Mouse (Mus musculus) neural tube, embryonic 15.5 days (tissue): ENCODE data around the gene Etnk2. TPM values are rescaled to one million over a fixed set of nuclear protein-coding genes. Genes with fewer than 3 reads are reported as not detected.

Experiments used
- ATAC-seq: fragments of 200-750 bp; cut with Nextera tagmentation; 2 replicates; pipeline ENCODE4 v1.8.0; 2017; ENCODE audit warnings: mild to moderate bottlenecking, moderate TSS enrichment, moderate library complexity; ENCODE audit not compliant: low FRiP score
- H3K27ac ChIP-seq: fragments of 300-500 bp; sonication (generic); replicated peaks from 2 replicates; pipeline ENCODE4 v1.5.1; 2015; ENCODE audit warnings: mild to moderate bottlenecking, inconsistent platforms
- H3K27me3 ChIP-seq: fragments of 300-500 bp; sonication (generic); replicated peaks from 2 replicates; pipeline ENCODE4 v1.6.1; 2015; ENCODE audit warnings: inconsistent platforms
- H3K36me3 ChIP-seq: fragments of 300-500 bp; sonication (generic); 2 replicates; pipeline ENCODE4 v1.6.1; 2015; ENCODE audit warnings: inconsistent platforms
- H3K4me1 ChIP-seq: fragments of 300-500 bp; sonication (generic); 2 replicates; pipeline ENCODE4 v1.6.1; 2015; ENCODE audit warnings: inconsistent platforms
- H3K4me2 ChIP-seq: fragments of 300-500 bp; sonication (generic); 2 replicates; pipeline ENCODE4 v1.6.1; 2015; ENCODE audit warnings: inconsistent platforms, mild to moderate bottlenecking, moderate library complexity
- H3K4me3 ChIP-seq: fragments of 300-500 bp; sonication (generic); replicated peaks from 2 replicates; pipeline ENCODE4 v1.5.1; 2015; ENCODE audit warnings: mild to moderate bottlenecking, inconsistent platforms
- H3K9ac ChIP-seq: fragments of 300-500 bp; sonication (generic); replicated peaks from 2 replicates; pipeline ENCODE4 v1.6.1; 2015; ENCODE audit warnings: mild to moderate bottlenecking, inconsistent platforms
- H3K9me3 ChIP-seq: fragments of 300-500 bp; sonication (generic); replicated peaks from 2 replicates; pipeline ENCODE4 v1.6.1; 2016; ENCODE audit warnings: inconsistent platforms
- WGBS: fragments of 180-500 bp; shearing (Covaris S2); methylation state at CpG from one replicate; pipeline ENCODE4 v1.1.7; 2015; ENCODE audit warnings: mixed read lengths; 5-methylcytosine and 5-hydroxymethylcytosine counted together
- polyA plus RNA-seq: library from polyadenylated mRNA; unstranded; fragments of >200 nt; fragmentation: Nextera tagmentation; extraction: Ambion mirVana; gene quantifications from 2 replicates; pipeline ENCODE4 v1.2.1, GENCODE M21; 2015

Etnk2 gene
- polyA plus RNA-seq, 1 experiment from 2014 or later = 22.8 TPM

DNA sequence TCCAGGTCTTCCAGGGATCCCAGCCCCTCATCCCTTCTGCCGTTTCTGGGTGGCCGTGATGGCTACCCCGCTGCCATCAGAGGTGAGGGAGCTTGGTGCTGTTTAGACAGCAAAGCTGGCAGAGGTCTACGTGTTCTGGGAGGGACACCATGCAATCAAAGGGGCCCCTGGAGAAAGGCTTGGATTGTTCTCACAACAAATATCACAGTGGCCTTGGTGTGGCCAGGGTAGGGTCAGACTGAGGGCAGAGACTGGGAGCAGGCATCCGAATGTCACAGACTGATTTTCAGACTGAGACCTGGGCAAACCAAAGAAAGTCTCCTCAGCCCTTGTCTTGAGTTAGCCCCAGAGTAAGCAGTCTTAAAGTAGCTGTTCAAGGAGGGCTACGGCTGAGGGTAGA is 8.1 kb downstream of the Etnk2 start:
- H3K27ac ChIP-seq = no peak overlapping the region
- 76% methylated on average over 6 of the region's 6 CpGs for WGBS
- no peak for ATAC-seq
- no peaks in the 10 kb centered on the region for H3K36me3 ChIP-seq
- no peaks in the 10 kb centered on the region for H3K9me3 ChIP-seq
- H3K9ac ChIP-seq = no peak overlapping the region
- H3K4me2 ChIP-seq = no peak overlapping the region
- H3K27me3 ChIP-seq = no peaks in the 10 kb centered on the region
- no peak overlapping the region for H3K4me3 ChIP-seq
- H3K4me1 ChIP-seq = peaks cover 23% of the 10 kb centered on the region

DNA sequence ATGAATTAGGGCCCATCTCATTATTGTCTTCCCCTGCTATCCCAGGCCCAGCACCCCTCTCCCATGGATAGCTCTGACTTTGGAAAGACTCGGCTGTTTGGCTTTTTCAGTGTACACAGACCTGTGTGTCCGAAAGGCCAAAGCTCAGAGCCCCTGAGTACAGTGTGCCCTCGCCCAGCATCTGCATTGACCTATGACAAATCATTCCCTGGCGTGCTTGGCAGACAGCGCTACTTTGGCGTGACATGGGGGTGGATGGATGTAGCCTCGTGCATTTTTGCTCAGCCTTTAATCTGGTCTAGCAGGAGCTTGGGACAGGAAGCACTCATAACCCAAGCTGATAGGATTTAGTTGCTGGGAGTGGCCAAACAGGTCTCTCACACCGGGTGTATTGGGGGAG is 8.7 kb downstream of the Etnk2 start:
- no peak for ATAC-seq
- no peaks in the 10 kb centered on the region for H3K36me3 ChIP-seq
- H3K4me3 ChIP-seq = no peak overlapping the region
- H3K9me3 ChIP-seq = no peaks in the 10 kb centered on the region
- H3K27ac ChIP-seq = no peak overlapping the region
- no peak overlapping the region for H3K9ac ChIP-seq
- H3K4me2 ChIP-seq = no peak overlapping the region
- no peaks in the 10 kb centered on the region for H3K27me3 ChIP-seq
- H3K4me1 ChIP-seq = peaks cover 21% of the 10 kb centered on the region
- WGBS = 56% methylated on average over 8 of the region's 8 CpGs

DNA sequence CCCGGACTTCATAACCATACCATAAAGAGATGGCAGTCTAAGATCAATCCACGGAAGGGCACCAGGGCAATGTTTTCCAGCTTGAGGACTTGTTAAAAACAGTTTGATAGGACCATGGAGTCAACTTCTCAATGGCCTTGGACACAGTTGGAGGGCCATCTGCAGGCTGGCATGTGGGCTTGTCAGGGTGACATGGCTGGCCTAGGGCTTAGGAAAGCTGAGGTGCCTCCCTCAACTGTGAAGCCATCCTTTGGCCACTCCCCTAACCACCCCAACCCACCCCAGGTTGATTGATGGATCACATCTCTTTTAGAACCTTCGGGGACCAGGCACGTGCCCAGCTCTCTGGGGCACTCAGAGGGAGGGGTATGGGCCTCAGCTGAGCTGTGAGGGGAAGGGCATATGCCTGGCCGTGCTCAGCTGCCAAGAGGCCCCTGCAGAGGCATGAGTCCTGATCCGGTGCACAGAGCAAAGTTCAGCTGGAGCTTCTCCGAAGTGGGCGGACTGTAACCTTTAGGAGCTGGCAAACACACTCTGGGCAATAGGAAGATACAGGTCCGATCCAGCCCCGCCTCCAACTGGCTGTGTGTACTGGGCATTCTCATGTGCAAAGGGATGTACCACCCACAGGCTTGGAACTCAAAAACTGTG is 12.4 kb downstream of the Etnk2 start:
- H3K4me3 ChIP-seq = no peak overlapping the region
- ATAC-seq = no peak
- H3K27me3 ChIP-seq = no peaks in the 10 kb centered on the region
- 50% methylated on average over 10 of the region's 10 CpGs for WGBS
- H3K27ac ChIP-seq = no peak overlapping the region
- no peak overlapping the region for H3K9ac ChIP-seq
- H3K4me1 ChIP-seq = peaks cover 18% of the 10 kb centered on the region; the same call in 1 of the 2 replicates
- H3K36me3 ChIP-seq = no peaks in the 10 kb centered on the region
- no peaks in the 10 kb centered on the region for H3K9me3 ChIP-seq
- no peak overlapping the region for H3K4me2 ChIP-seq

- Histone ChIP-seq H3K9me3 (no peaks in the 10 kb centered on the region), H3K27me3 (no peaks in the 10 kb centered on the region), H3K9ac (no peak overlapping the region), H3K4me2 (no peak overlapping the region), H3K36me3 (no peaks in the 10 kb centered on the region), H3K4me3 (no peak overlapping the region), H3K27ac (no peak overlapping the region), H3K4me1 (peaks cover 20% of the 10 kb centered on the region; the same call in 1 of the 2 replicates)
- ATAC-seq = no peak
- WGBS = 82% methylated on average over 5 of the region's 5 CpGs
Observed at GRCm38 (mm10) chr1:133377547-133377946, 14.2 kb downstream of the Etnk2 start.

- H3K9me3 ChIP-seq = no peaks in the 10 kb centered on the region
- no peak for ATAC-seq
- no peak overlapping the region for H3K27ac ChIP-seq
- no peaks in the 10 kb centered on the region for H3K27me3 ChIP-seq
- no peak overlapping the region for H3K9ac ChIP-seq
- 0 out of 2 replicates have a peak, but pooled peaks cover 3% of the 10 kb centered on the region for H3K36me3 ChIP-seq
- no peak overlapping the region for H3K4me3 ChIP-seq
- peaks cover 21% of the 10 kb centered on the region; the same call in 1 of the 2 replicates for H3K4me1 ChIP-seq
- WGBS = 63% methylated on average over 10 of the region's 10 CpGs
- no peak overlapping the region for H3K4me2 ChIP-seq
Observed at GRCm38 (mm10) chr1:133379254-133379985, 16.0 kb downstream of the Etnk2 start.

DNA sequence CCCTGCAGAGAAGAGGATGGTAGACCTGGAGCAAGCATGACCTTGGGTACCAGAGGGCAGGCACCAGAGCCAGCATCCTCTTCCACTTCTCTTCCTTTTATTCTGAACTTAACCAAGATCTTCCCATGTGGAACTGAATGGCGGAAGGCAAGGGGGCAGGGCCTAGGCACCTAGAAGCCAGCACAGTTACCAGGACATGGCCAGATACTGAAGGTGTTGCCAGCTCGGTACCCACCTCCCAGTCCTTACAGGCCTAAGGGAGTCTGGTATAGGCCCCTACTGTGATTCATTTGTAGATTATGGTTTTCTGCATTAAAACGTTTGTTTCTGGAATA is 16.6 kb downstream of the Etnk2 start:
- Histone ChIP-seq H3K36me3 (0 out of 2 replicates have a peak, but pooled peaks cover 4% of the 10 kb centered on the region), H3K4me3 (no peak overlapping the region), H3K27me3 (no peaks in the 10 kb centered on the region), H3K4me1 (peaks cover 21% of the 10 kb centered on the region; the same call in 1 of the 2 replicates), H3K9ac (no peak overlapping the region), H3K4me2 (no peak overlapping the region), H3K9me3 (no peaks in the 10 kb centered on the region), H3K27ac (no peak overlapping the region)
- WGBS = 76% methylated on average over 3 of the region's 3 CpGs
- ATAC-seq = no peak

DNA sequence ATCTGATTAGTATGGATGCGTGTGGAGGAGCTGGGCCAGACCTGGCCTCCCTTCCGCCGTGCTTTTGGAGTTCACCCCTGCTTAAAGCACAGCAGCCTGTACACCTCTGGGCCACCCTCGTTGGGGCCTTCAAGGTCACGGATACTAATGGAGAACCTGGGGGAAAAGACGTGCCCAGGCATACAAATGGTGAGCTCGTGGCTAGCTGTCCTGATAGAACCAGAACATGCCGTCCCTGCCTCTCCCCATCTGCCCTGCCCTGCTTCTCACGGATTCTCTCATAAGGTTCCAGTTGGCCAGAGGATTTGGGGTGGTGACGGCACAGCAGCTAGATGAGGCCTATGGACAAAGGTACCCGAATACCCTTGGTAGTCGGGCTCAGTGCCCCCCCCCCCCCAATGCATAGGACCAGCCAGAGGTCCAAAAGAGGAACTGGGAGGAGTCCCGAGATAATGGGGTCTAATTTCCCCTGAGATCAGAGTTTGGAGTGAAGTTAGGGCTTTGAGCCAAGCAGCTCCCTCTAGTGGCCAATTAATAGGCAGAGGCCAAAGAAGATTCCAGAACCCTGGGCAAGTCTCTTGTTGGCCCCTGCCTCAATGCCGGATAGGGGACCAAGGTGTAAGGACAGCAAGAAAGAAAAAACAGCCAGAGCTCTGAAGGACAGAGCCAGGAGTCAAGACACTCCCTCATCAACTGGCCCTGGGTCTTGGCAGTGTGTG is 17.1 kb downstream of the Etnk2 start:
- Histone ChIP-seq H3K9me3 (no peaks in the 10 kb centered on the region), H3K36me3 (0 out of 2 replicates have a peak, but pooled peaks cover 4% of the 10 kb centered on the region), H3K27me3 (no peaks in the 10 kb centered on the region), H3K4me3 (no peak overlapping the region), H3K9ac (no peak overlapping the region), H3K27ac (no peak overlapping the region), H3K4me2 (no peak overlapping the region), H3K4me1 (peaks cover 22% of the 10 kb centered on the region; the same call in 1 of the 2 replicates)
- WGBS = 72% methylated on average over 14 of the region's 14 CpGs
- no peak for ATAC-seq

DNA sequence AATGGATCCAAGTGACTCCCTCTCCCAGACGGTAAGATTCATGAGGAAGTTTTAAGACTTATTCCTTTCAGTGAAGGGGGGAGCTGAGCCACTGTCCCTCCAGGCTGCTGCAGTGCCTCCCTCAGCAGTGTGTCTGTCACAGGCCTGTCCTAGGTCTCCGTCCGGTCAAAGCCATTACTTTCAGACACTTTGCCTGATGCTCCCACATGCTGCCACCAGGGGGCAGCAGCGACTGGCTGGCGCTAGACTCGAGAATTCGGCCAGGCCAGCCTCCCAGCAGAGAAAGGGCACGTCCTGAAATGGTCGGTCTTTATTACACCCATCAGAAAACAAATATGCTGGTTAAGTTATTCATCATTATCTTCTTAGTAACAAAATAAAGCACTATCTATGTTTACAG is 18.6 kb downstream of the Etnk2 start:
- Histone ChIP-seq H3K27me3 (no peaks in the 10 kb centered on the region), H3K36me3 (0 out of 2 replicates have a peak, but pooled peaks cover 4% of the 10 kb centered on the region), H3K9ac (no peak overlapping the region), H3K4me1 (peaks cover 25% of the 10 kb centered on the region; the same call in 1 of the 2 replicates), H3K27ac (peak overlapping the region; percentile 61), H3K4me3 (no peak overlapping the region), H3K9me3 (no peaks in the 10 kb centered on the region), H3K4me2 (no peak overlapping the region)
- WGBS = 7% methylated on average over 9 of the region's 9 CpGs
- 0 out of 2 replicates have a peak, but pooled peaks have one; percentile 30 for ATAC-seq

DNA sequence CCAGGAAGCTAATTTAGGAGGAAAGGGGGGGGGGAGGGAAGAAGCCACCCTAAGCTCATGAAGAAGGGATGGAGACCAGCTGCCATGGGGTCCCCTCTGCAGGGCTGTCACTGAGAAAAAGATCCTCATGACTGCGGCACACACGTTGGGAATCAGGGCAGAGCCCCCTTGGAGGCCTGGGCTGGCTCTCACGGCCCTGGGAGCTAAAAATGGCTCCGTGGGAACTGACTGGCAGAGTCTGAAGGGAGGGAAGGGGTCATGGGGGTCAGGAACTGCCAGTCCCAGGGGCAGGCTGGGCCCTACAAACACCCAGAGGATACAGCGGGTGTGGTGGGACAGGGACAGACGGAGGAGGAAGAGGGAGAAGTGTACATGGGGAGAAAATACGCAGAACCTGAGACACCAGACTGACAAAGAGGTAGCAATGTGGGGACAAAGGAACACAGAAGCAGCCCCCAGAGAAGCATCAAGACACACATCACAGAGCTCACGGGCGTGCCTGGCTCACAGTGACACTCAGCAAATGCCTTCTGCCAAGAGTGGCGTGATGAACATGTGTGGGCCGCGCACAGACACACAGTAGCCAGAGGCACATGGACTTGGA is 19.3 kb downstream of the Etnk2 start:
- Histone ChIP-seq H3K4me2 (no peak overlapping the region), H3K27ac (peak overlapping the region; percentile 61), H3K9ac (0 out of 2 replicates have a peak overlapping the region, but pooled peaks have one; percentile 9), H3K27me3 (no peaks in the 10 kb centered on the region), H3K4me1 (peaks cover 25% of the 10 kb centered on the region; the same call in 1 of the 2 replicates), H3K9me3 (no peaks in the 10 kb centered on the region), H3K36me3 (peaks cover 7% of the 10 kb centered on the region; the same call in 1 of the 2 replicates), H3K4me3 (no peak overlapping the region)
- 0 out of 2 replicates have a peak, but pooled peaks have one; percentile 10 for ATAC-seq
- 39% methylated on average over 12 of the region's 12 CpGs for WGBS

GRCm38 (mm10) chr1:133383157-133383783 is 19.9 kb downstream of the Etnk2 start:
- H3K4me3 ChIP-seq = no peak overlapping the region
- H3K9me3 ChIP-seq = no peaks in the 10 kb centered on the region
- no peaks in the 10 kb centered on the region for H3K27me3 ChIP-seq
- H3K36me3 ChIP-seq = peaks cover 10% of the 10 kb centered on the region; the same call in 1 of the 2 replicates
- WGBS = 92% methylated on average over 14 of the region's 14 CpGs
- H3K9ac ChIP-seq = no peak overlapping the region
- no peak for ATAC-seq
- H3K4me1 ChIP-seq = peaks cover 25% of the 10 kb centered on the region; the same call in 1 of the 2 replicates
- no peak overlapping the region for H3K27ac ChIP-seq
- no peak overlapping the region for H3K4me2 ChIP-seq

- H3K27me3 ChIP-seq = no peaks in the 10 kb centered on the region
- WGBS = 41% methylated on average over 9 of the region's 9 CpGs
- no peak overlapping the region for H3K9ac ChIP-seq
- no peak overlapping the region for H3K27ac ChIP-seq
- no peaks in the 10 kb centered on the region for H3K9me3 ChIP-seq
- peaks cover 17% of the 10 kb centered on the region; the same call in 1 of the 2 replicates for H3K4me1 ChIP-seq
- peaks cover 10% of the 10 kb centered on the region; the same call in 1 of the 2 replicates for H3K36me3 ChIP-seq
- no peak overlapping the region for H3K4me3 ChIP-seq
- ATAC-seq = 0 out of 2 replicates have a peak, but pooled peaks have one; percentile 16
- 0 out of 2 replicates have a peak overlapping the region, but pooled peaks have one; percentile 2 for H3K4me2 ChIP-seq
Observed at GRCm38 (mm10) chr1:133385506-133385905, 22.1 kb downstream of the Etnk2 start.
